Mouse (Mus musculus): Measurements from ENCODE around the gene Slc31a1. TPM values are rescaled to one million over a fixed set of nuclear protein-coding genes. Genes with fewer than 3 reads are reported as not detected.

The Slc31a1 gene
- total and polyA plus RNA-seq, 2 experiments = 75.3 to 88.4 TPM

DNA sequence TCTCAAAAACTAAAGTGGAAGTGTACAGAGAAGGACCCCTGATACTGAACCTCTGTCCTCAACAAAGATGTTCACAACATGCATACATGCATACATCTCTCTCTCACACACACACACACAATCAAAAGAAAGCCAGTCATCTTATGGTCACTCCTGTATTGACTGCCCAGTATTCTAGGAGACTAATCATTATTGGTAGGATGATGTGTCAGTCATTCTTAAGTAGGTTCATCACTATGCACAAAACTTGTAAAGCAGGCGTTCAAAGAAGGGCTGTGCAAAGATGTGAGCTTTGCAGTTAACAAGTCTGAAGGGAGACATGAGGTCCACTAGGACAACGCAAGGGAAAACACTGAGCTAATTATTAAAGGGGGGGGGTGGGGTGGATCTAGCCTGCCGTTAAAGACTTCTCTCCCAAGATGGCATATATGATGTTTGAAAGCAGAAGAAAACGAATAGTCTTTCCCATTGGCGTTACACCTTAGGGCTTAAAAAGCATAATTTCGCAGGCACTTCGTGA is 1.2 kb upstream of the Slc31a1 start:
- H3K36me3 ChIP-seq (ENCODE audit: control insufficient read depth, insufficient read depth, low read length) = peaks cover 4% of the 10 kb centered on the region; the same call in 1 of the 2 replicates
- H3K4me3 ChIP-seq (ENCODE audit: insufficient read depth, low read depth, low read length) = peak overlapping the region; percentile 86
- WGBS = 8% methylated on average over 7 of the region's 7 CpGs
- no peaks in the 10 kb centered on the region for H3K27me3 ChIP-seq (ENCODE audit: control insufficient read depth, insufficient read depth, low read length)
- peaks cover 15% of the 10 kb centered on the region; the same call in 1 of the 2 replicates for H3K79me2 ChIP-seq (ENCODE audit: control insufficient read depth, insufficient read depth, low read length)
- peak; percentile 69 for DNase-seq (ENCODE audit: extremely low read depth, low read depth, low spot score)
- H3K4me1 ChIP-seq (ENCODE audit: control insufficient read depth, insufficient read depth, low read length) = peaks cover 4% of the 10 kb centered on the region; the same call in 1 of the 2 replicates
- peak overlapping the region; percentile 74 for H3K27ac ChIP-seq (replicated peaks; ENCODE audit: insufficient read depth, low read depth, low read length)
- no peak for TF ChIP-seq CTCF (IDR thresholded peaks at IDR 0.05; ENCODE audit: low read depth, low read length)
- no peak for TF ChIP-seq POLR2A (IDR thresholded peaks at IDR 0.05; ENCODE audit: extremely low read depth, insufficient read depth, low read length)
- peak overlapping the region; percentile 81 for H3K9ac ChIP-seq (ENCODE audit: low read depth, low read length)

DNA sequence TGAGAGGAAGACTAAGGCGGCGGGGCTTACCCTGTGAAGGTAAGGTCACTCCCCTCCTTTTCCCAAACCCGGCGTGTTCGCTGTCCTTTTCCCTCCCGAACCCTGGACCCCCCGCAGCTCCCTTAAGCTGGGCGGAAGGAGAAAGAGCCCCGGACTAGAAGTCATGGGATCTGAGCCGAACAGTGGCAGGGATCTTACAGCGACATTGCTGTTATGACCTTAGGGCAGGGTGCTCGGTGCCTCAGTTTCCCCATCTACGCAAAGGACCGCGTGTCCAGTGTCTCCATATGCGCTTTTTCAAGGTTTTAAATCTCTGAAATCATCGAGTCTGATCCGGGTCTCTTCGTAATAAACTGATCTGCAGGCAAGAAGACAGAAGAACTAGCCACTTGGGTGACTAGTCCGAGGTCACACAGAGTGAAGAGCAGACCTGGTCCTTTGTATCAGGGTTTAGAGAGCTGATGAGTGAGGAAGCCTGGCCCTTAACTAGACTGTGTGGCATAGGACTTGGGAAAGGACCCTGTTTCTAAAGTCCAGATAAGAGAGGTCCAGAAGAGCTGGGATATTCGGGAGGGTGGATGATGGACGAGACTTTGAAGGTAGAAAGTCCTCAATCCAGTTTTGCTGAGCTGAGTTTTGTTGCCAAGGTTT is 403 bp downstream of the Slc31a1 start:
- peaks cover 21% of the 10 kb centered on the region; the same call in 1 of the 2 replicates for H3K79me2 ChIP-seq (ENCODE audit: control insufficient read depth, insufficient read depth, low read length)
- peaks cover 4% of the 10 kb centered on the region; the same call in 1 of the 2 replicates for H3K36me3 ChIP-seq (ENCODE audit: control insufficient read depth, insufficient read depth, low read length)
- H3K27ac ChIP-seq (replicated peaks; ENCODE audit: insufficient read depth, low read depth, low read length) = peak overlapping the region; percentile 81
- peaks cover 13% of the 10 kb centered on the region; the same call in 1 of the 2 replicates for H3K4me1 ChIP-seq (ENCODE audit: control insufficient read depth, insufficient read depth, low read length)
- H3K4me3 ChIP-seq (ENCODE audit: insufficient read depth, low read depth, low read length) = peak overlapping the region; percentile 72
- DNase-seq (ENCODE audit: extremely low read depth, low read depth, low spot score) = peak; percentile 72
- H3K9ac ChIP-seq (ENCODE audit: low read depth, low read length) = peak overlapping the region; percentile 81
- TF ChIP-seq CTCF (IDR thresholded peaks at IDR 0.05; ENCODE audit: low read depth, low read length) = no peak
- no peak for TF ChIP-seq POLR2A (IDR thresholded peaks at IDR 0.05; ENCODE audit: extremely low read depth, insufficient read depth, low read length)
- under 1% methylated on average over 22 of the region's 22 CpGs for WGBS
- H3K27me3 ChIP-seq (ENCODE audit: control insufficient read depth, insufficient read depth, low read length) = no peaks in the 10 kb centered on the region

DNA sequence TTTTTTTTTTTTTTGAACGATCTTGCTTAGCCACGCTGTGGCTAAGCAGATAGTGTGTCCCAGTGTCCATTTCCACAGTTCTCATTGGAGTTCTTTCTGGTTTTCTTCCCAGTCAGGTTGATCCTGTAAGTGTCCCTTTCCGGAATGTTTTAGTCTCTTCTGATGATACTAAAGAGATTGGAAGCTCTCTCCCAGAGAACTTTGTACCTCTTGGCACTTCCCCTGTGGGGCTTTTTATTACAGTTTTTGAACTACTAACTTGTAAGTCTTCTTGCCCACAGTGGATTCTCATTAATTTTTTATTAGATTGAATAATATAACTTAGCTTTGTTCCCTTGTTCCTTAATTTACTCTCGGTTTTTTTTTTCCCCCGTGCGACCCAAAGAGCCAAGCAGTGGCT is 1.0 kb downstream of the Slc31a1 start:
- H3K9ac ChIP-seq (ENCODE audit: low read depth, low read length) = peak overlapping the region; percentile 81
- no peaks in the 10 kb centered on the region for H3K27me3 ChIP-seq (ENCODE audit: control insufficient read depth, insufficient read depth, low read length)
- 2% methylated on average over 6 of the region's 6 CpGs for WGBS
- peak overlapping the region; percentile 72 for H3K4me3 ChIP-seq (ENCODE audit: insufficient read depth, low read depth, low read length)
- H3K27ac ChIP-seq (replicated peaks; ENCODE audit: insufficient read depth, low read depth, low read length) = peak overlapping the region; percentile 81
- peak; percentile 73 for DNase-seq (ENCODE audit: extremely low read depth, low read depth, low spot score)
- H3K79me2 ChIP-seq (ENCODE audit: control insufficient read depth, insufficient read depth, low read length) = peaks cover 21% of the 10 kb centered on the region; the same call in 1 of the 2 replicates
- TF ChIP-seq POLR2A (IDR thresholded peaks at IDR 0.05; ENCODE audit: extremely low read depth, insufficient read depth, low read length) = no peak
- no peak for TF ChIP-seq CTCF (IDR thresholded peaks at IDR 0.05; ENCODE audit: low read depth, low read length)
- peaks cover 4% of the 10 kb centered on the region; the same call in 1 of the 2 replicates for H3K36me3 ChIP-seq (ENCODE audit: control insufficient read depth, insufficient read depth, low read length)
- H3K4me1 ChIP-seq (ENCODE audit: control insufficient read depth, insufficient read depth, low read length) = peaks cover 16% of the 10 kb centered on the region

DNA sequence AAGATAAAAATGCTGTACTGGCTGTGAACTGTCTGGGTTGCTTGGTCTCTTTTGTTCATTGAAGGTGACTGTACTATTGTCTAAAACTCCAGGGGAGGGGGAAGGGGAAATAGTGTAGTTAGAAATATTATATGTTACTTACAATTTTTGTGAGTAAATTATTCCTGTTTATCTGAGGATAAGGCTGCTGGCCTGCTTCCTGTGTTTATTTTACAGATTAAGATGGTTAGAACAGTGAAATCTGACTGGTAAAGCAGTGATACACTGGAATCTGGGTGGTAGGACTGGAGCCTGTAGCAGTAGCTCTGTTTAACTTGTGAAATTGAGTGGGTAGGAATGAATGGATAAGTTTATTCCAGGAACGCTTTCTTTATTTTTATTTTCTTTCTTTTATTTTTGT is 1.5 kb downstream of the Slc31a1 start:
- Histone ChIP-seq H3K27me3 (ENCODE audit: control insufficient read depth, insufficient read depth, low read length) (no peaks in the 10 kb centered on the region), H3K27ac (replicated peaks; ENCODE audit: insufficient read depth, low read depth, low read length) (no peak overlapping the region; the same call in 1 of the 2 replicates), H3K79me2 (ENCODE audit: control insufficient read depth, insufficient read depth, low read length) (peaks cover 24% of the 10 kb centered on the region; the same call in 1 of the 2 replicates), H3K9ac (ENCODE audit: low read depth, low read length) (no peak overlapping the region; the same call in 1 of the 2 replicates), H3K4me3 (ENCODE audit: insufficient read depth, low read depth, low read length) (peak overlapping the region; percentile 40; the same call in 1 of the 2 replicates), H3K36me3 (ENCODE audit: control insufficient read depth, insufficient read depth, low read length) (peaks cover under 1% of the 10 kb centered on the region; the same call in 1 of the 2 replicates), H3K4me1 (ENCODE audit: control insufficient read depth, insufficient read depth, low read length) (peaks cover 20% of the 10 kb centered on the region)
- no peak for TF ChIP-seq CTCF (IDR thresholded peaks at IDR 0.05; ENCODE audit: low read depth, low read length)
- 38% methylated on average over 1 of the region's 1 CpGs for WGBS
- DNase-seq (ENCODE audit: extremely low read depth, low read depth, low spot score) = peak; percentile 38

DNA sequence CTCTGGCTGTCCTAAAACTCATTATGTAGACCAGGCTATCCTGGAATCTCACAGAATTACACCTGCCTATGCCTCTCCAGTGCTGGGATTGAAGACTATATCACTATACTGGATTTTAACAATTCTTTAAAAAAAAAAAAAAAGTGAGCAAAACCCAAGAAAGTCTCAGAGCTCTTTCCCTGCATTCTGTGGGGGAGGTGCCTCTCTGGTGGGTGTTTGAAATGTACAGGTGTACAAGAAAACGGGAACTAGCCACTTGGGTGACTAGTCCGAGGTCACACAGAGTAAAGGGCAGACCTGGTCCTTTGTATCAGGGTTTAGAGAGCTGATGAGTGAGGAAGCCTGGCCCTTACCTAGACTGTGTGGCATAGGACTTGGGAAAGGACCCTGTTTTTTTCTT is 1.9 kb downstream of the Slc31a1 start:
- WGBS = 25% methylated on average over 2 of the region's 2 CpGs
- no peak for TF ChIP-seq CTCF (IDR thresholded peaks at IDR 0.05; ENCODE audit: low read depth, low read length)
- TF ChIP-seq POLR2A (IDR thresholded peaks at IDR 0.05; ENCODE audit: extremely low read depth, insufficient read depth, low read length) = no peak
- Histone ChIP-seq H3K9ac (ENCODE audit: low read depth, low read length) (peak overlapping the region; percentile 32; the same call in 1 of the 2 replicates), H3K27me3 (ENCODE audit: control insufficient read depth, insufficient read depth, low read length) (no peaks in the 10 kb centered on the region), H3K4me1 (ENCODE audit: control insufficient read depth, insufficient read depth, low read length) (peaks cover 20% of the 10 kb centered on the region), H3K36me3 (ENCODE audit: control insufficient read depth, insufficient read depth, low read length) (no peaks in the 10 kb centered on the region), H3K79me2 (ENCODE audit: control insufficient read depth, insufficient read depth, low read length) (peaks cover 24% of the 10 kb centered on the region; the same call in 1 of the 2 replicates), H3K4me3 (ENCODE audit: insufficient read depth, low read depth, low read length) (no peak overlapping the region), H3K27ac (replicated peaks; ENCODE audit: insufficient read depth, low read depth, low read length) (0 out of 2 replicates have a peak overlapping the region, but pooled peaks have one; percentile 23)
- peak; percentile 49 for DNase-seq (ENCODE audit: extremely low read depth, low read depth, low spot score)
